Mouse (Mus musculus) frontal cortex, postnatal 25 days (tissue): ENCODE measurements around the gene Mapk9.

Source experiments
- DNase-seq, 2 experiments: peaks; one replicate each; pipeline ENCODE4 v3.0.0; 2022; ENCODE audit warnings: low spot score in 2 of 2

Mapk9 gene

DNA sequence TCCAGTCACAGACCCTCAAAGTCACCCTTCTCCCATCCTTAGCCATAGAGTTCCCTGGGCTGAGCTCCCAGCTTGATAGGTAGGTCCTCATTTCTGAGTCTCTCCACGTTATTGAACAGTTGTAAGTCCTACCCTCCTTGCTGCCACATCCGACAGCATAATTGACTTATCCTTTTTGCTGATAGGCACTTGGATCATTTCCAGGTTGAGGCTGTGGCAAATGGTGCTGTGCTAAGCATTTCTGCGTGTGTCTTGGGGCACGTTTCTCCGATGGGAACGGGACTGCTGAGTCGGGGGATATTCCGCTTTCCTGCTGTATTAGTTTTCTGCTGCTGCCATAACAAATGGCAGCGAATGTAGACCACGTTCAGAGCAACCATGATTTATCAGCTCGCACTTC is 47.3 kb downstream of the Mapk9 start:
- no peak for DNase-seq

DNA sequence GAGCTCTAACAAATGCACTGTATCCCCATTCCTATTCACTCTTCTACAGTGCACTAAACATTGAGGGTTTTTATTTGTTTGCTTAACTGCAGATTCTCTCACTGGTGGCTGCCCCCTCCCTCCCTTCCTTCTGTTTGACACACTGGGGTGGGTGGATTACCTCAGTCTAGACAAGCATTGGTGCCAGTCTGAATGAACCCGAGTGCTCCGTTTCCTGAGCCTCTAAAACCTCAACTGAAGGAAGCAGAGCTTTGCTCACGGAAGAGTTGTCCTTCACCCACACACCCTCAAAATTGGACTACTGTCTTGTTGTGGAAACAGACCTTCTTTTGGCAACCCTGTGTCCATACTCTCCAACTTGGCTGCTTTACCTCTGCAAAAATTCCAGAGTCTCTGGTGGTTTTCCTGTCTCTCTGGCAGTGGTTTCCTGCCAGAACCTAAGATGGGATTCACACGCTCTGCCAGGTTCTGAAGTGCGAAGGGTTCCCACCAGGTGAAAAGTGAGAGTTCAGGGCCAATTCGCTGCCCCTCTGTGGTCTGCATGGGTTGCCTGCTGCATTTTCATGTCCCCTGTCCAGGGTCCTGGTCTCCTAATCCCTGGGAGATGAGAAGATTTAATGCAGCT is 49.5 kb downstream of the Mapk9 start:
- DNase-seq = no peak

DNA sequence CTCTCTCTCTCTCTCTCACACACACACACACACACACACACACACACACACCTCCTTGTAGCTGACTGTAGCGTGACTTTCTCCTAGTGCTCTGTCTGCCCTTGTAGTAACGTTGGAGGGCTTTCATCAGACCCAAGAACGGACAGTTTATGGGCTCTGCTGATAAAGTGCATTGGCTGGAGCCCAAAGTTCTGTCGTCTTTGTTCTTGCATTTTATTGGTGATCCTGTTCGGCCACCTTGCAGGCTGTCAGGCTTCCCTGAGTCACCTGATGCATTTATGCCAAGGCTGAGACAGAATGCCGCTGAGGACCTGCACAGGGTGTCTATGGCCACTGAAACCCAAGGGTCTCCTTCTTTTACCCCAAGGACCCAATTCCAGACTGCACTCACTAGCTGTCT is 53.5 kb downstream of the Mapk9 start:
- no peak for DNase-seq

DNA sequence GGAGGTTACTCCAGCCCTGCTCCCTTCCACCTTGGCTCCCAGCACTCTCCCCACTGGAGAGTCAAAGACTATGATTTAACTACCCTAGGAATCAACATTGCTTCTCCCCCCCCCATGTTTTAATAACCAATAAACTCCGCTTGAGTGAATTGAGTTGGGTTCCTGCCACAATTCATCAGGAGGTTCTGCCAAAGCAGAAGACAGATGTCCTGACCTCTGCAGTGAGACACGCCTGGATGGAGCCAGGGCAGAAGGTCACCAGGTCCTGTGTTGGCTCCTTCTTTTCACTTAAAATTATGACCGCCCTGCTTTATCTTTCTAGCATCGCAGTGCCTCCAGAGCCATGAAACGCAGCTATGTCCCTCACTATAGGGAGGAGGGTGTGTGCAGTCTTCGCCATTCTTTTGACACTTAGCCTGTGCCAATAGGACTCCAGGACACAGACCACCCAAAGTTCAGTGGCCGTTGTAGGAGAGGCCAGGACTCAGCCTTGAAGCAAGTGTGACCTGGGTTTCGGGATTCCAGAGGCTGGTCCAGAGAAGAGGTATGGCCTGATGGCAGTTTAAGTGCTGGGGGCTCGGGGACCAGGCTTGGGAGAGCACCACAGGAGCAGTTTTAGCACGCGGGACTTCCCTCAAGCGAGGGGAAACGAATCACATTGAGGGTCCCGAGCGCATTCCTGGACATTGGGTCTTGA is 54.6 kb downstream of the Mapk9 start:
- no peak for DNase-seq

DNA sequence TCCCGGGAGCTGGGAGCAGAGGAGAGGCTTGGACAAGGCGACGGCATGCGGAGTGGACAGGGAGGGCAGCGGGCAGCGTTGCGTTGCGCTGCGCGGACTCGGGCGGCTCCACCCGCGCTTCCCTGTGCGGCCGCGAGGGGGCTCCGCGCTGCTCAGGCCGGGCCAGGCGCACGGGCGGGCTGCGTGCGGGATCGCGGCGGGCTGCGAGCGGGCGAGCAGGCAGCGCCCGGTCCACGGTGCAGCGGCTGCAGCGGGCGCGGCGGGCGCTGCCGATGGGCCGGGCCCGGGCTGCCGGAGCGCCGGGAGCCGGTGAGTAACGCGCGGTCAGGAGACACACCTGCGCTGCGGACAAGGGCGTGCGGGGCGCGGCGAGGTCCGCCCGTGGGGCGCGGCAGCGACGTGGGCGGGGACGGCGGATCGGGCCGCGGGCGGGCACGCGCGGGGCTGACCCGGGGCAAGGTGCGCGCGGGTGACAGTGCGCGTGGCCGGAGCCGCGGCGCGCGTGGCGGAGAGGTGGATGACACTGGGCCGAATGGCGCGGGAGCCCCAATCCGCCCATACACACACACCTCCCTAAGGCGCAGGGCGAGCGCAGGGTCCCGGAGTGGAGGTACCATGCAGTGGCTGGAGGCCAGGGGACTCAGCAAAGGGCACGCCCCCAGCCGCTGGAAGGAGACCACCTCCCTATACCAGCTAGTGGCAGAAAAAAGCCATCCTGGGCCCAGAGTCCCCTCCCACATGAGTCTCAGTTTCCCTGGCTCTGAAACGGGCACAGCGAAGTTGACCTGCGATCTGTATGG is 55.3 kb downstream of the Mapk9 start, which contains the start of gene Rasgef1c:
Gene Rasgef1c (plus strand): TSS at position 177 of the 800 bp plus-strand sequence.
- peak; percentile 63 to 68 for DNase-seq

DNA sequence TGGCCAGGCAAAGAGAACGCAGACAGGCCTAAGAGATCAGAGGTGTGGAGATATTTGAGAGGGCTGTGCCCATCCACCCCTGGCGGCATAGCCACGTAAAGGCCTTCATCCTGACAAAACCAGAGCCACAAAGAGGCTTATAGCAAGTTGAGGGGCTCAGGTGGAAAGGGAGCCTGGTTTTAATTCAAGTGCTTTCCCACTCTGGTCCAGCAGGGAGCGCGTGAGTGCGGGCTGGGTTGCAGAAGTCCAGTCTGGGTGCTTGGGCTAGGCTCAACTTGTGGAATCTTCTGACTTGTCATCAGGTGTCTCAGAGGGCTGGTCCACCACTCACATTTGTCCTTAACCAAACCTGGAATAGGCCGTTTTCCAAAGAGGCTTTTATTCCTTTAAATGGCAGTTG is 56.8 kb downstream of the Mapk9 start:
- peak; percentile 70 to 77 for DNase-seq

DNA sequence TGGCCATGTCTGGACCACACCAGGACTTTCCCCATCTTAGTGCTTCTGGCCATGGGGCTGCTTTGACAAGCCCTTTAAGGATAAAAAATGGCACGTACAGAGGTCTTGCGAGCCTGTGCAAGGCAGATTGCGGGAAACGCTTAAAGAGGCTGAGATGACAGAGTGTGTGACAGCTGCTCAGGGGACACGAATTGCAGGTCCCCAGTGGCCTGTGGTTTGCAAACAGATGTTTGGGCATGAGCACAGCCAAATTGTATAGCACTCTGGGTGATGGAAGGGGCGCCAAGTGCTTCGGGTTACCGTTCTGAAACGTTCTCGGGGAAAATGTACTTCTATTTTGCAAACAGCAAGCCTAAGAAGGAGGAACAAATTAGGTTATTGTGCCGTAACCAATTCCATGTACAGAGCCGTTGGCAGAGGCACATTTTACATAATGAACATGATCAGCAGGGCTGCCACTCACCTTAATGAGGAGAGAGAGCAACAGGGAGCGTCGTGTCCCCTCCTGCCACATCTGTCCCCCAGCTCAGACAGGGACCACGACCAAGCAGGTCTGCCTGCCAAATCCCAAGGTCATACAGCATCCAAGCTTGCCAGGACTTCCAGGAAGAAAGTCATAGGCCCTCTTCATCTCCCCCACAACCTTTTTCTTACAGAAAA is 72.1 kb downstream of the Mapk9 start:
- DNase-seq = no peak

DNA sequence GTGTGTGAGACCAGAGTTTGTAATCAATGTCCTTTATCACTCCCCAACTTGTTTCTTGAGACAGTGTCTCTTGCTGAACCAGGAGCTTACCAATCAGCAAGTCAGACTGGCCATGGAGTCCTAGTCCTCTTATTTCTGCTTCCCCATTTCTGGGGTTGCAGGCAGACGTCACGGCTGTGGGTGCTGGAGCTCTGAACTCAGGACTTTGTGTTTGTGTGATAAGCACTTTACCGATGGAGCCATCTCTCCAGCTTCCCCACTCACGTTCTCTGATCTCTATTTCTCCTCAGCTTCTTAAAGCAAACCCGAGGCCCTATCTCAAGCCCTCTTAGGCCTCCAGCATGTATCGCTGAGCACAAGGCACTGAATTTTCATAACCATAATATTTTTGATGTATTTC is 72.8 kb downstream of the Mapk9 start:
- DNase-seq = no peak

DNA sequence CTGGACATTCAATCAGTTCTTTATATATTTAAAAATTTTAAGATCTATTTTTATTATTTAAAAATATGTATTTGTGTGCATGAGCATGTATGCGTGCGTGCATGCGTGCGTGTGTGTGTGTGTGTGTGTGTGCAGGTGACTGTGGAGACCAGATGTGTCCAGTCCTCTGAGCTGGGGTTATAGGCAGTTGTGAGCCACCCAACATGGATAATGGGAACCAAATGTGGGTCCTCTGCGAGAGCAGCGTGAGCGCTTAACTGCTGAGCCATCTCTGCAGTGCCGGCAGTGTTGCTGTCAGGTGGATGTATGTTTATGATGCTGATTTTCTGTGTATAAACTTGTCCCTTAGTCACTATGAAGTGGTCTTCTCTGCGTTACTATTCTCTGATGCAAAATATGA is 77.0 kb downstream of the Mapk9 start:
- DNase-seq = no peak

DNA sequence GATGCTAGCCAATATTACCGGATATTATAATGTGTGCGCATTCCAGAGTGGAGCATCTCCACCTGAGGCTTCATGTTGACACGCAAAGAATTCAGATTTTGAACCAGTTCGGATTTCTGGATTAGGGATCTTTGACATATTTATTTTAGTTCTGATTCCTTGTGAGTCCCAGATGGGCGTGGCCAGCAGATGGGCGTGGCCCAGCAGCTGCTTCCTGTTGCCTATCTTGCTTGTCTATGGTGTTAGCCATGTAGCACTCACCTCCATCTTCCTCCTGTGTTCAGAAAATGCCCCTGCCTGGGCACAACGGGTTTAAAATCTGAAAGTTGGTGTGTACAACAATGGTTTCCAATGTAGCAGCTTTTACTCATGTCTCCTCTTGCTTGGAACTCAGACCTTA is 79.6 kb downstream of the Mapk9 start:
- no peak for DNase-seq

DNA sequence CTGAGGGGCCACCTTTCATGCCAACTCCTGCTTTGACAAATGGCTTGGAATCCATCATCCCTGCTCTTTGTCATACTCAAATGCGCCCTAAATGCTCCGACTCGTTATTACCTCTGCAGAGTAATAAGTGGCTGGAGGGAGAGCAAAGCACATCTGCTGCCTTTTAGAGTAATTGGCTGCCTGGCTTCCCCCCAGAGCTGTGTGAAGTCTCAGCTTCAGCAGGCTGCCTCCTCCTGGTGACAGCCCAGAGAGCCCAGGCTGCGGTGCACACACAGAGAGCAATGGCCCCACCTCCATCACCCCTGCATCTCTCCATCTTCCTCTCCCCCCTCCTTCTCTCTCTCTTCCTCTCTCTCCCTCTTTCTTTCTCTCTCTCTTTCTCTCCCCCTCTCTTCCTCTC is 80.6 kb downstream of the Mapk9 start:
- no peak for DNase-seq

DNA sequence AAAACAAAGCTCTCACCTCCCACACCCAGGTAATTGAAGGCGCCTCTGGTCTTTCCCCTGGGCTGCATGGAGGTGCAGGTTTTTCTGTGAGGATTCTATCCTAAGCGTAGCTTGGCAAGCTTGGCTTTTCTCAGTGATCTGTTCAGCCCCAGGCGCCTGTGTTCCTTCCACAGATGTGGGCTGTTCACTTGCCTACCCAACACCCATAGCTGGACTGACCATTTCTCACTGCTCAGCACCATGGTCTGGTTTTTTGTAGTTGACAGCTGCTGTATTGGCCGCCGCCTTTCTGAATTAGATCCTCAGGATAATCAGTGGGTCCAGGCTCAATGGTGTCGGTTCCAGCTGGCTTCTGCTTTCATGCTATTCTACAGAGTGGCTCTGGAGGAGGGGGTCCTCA is 81.1 kb downstream of the Mapk9 start:
- no peak for DNase-seq

DNA sequence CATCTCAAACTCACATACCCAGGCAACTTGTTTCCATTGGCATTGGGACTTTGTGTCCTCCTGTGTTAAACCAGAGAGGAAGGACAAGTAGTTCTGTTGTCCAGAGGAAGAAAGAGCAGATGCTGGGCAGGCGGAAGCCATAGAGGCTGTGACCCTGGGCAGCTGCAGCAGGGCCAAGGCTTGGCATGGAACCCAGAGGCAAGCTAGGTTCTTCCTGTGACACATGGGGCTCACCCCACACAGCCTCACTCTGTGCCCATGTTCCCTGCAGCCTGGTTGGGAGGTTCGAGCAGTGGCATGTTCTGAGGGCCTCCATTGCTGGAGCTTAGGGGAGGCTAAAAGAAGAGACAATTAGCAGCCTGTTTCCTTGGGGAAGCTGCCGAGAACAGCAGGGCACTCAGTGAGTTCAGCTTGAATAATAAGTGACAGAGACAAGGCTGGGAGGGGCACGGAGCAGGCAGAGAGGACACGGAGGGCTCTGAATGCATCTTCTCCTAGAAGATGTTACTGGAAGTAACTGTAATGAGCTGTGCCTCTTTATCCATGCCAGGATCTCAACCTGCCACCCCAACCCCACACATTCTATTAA is 84.6 kb downstream of the Mapk9 start:
- DNase-seq = no peak

DNA sequence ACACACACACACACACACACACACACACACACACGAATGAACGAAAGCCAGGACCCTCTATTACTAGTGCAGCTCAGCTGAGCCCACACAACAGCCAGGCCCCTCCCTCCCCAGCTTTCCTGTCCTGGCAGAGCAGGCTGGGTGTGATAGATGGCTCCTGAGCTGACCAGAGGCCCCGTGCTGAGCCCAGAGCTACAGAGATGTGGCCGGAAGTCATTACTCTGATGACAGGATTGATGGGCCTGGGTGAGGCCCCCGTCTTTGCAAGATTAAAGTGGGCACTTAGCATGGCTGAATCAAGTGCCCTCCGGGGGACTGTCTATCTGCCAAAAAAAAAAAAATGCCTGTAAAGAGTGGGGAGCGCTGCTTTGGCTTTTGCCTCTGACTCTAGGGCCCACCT is 85.3 kb downstream of the Mapk9 start:
- DNase-seq = no peak

DNA sequence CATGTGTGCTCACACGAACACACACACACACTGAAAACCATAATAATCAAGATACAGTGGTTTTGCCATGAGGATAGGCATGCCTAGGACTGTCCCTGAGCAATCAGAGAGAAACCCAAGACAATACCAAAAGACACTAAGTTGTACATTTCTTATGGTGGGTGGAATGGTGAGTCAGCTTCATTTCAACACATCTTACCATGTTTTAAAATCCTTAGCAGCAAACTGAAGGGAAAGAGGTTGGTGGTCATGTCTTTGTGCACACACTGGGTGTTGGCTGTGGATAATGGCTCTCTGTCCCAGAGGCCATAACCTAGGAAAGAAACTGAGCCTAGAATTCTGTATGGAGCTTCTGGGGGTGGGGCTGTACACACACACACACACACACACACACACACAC is 87.3 kb downstream of the Mapk9 start:
- no peak for DNase-seq

DNA sequence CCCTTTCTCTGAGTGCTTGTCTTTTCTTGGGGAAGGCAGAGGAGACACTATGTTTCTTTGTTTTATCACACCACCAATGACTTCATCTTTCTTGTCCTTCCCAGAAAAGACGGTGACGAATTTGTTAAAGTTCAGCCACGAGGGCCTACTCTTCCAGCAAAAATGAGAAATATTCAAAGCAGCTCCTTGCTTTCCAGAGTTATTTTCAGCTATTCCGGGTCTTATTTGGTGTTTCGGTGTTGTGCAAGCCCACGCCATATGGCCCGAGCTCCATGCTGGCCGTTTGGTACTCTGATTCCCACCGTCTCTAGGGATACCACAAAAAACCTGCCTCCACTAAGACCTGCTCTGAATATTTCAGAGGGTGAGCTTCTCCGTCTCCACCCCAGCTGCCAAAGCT is 87.8 kb downstream of the Mapk9 start:
- no peak for DNase-seq
